8 mouse cellular contexts compared by ENCODE assay signal in genomic region chr10:122987671-122988128, GRCm38 (mm10).
DNase-seq lines count a peak whose midpoint lies in the region; ATAC-seq and TF ChIP-seq lines count a peak whose summit lies in the region.

No protein-coding gene starts in this region.

- WGBS in intestine, embryonic 14.5 days: 19% methylated on average over 9 of the region's 9 CpGs
- 20% methylated on average over 9 of the region's 9 CpGs for WGBS in limb, embryonic 14.5 days
- 30% methylated on average over 9 of the region's 9 CpGs for WGBS in midbrain, embryonic 15.5 days
- 15% methylated on average over 9 of the region's 9 CpGs for WGBS in stomach, embryonic 15.5 days

- ATAC-seq in intestine, embryonic 14.5 days (replicated peaks; ENCODE audit: low FRiP score, low TSS enrichment, low read depth): no peak
- no peak for ATAC-seq in limb, embryonic 14.5 days (ENCODE audit: low FRiP score, low read depth)
- ATAC-seq in midbrain, embryonic 15.5 days (replicated peaks): no peak
- no peak for ATAC-seq in stomach, embryonic 15.5 days (ENCODE audit: insufficient read depth, low FRiP score, low read depth)

- TF ChIP-seq POLR2A in limb, embryonic 14.5 days (IDR thresholded peaks at IDR 0.05; ENCODE audit: borderline replicate concordance, extremely low read depth, insufficient read depth, insufficient read length): no peak

- H3K9me3 ChIP-seq in intestine, embryonic 14.5 days (ENCODE audit: control insufficient read depth, low read length): no peaks in the 10 kb centered on the region
- H3K9me3 ChIP-seq in limb, embryonic 14.5 days (ENCODE audit: control insufficient read depth, low read length): no peaks in the 10 kb centered on the region
- H3K9me3 ChIP-seq in midbrain, embryonic 15.5 days: no peaks in the 10 kb centered on the region
- H3K9me3 ChIP-seq in stomach, embryonic 15.5 days: no peaks in the 10 kb centered on the region

- H3K4me2 ChIP-seq in intestine, embryonic 14.5 days (ENCODE audit: low read length): peak overlapping the region; percentile 11; the same call in 1 of the 2 replicates
- H3K4me2 ChIP-seq in limb, embryonic 14.5 days (replicated peaks; ENCODE audit: low read depth, low read length, severe bottlenecking): peak overlapping the region; percentile 9
- no peak overlapping the region for H3K4me2 ChIP-seq in midbrain, embryonic 15.5 days
- peak overlapping the region; percentile 21; the same call in 1 of the 2 replicates for H3K4me2 ChIP-seq in stomach, embryonic 15.5 days

- peak; percentile 59 for DNase-seq in right cerebral cortex, adult 18-20 months
- DNase-seq in right cerebral cortex, postnatal 14 days: no peak
- peak; percentile 63 to 66 for DNase-seq in cerebellum, postnatal 10 days
- DNase-seq in frontal cortex, postnatal 10 days (ENCODE audit: low spot score in 2 of 2): peak; percentile 40 to 41
- peak; percentile 72 for DNase-seq in intestine, embryonic 14.5 days (ENCODE audit: low spot score)
- DNase-seq in limb, embryonic 14.5 days (ENCODE audit: low spot score): peak; percentile 70

- H3K27me3 ChIP-seq in intestine, embryonic 14.5 days (replicated peaks; ENCODE audit: control insufficient read depth, insufficient read depth, low read length): no peaks in the 10 kb centered on the region
- H3K27me3 ChIP-seq in limb, embryonic 14.5 days (ENCODE audit: control insufficient read depth, insufficient read depth, low read length): no peaks in the 10 kb centered on the region
- H3K27me3 ChIP-seq in midbrain, embryonic 15.5 days (replicated peaks): no peaks in the 10 kb centered on the region
- no peaks in the 10 kb centered on the region for H3K27me3 ChIP-seq in stomach, embryonic 15.5 days (replicated peaks)

- no peak overlapping the region for H3K9ac ChIP-seq in intestine, embryonic 14.5 days (ENCODE audit: low read length)
- peak overlapping the region; percentile 28; the same call in 1 of the 2 replicates for H3K9ac ChIP-seq in limb, embryonic 14.5 days (ENCODE audit: low read depth, low read length, severe bottlenecking)
- H3K9ac ChIP-seq in midbrain, embryonic 15.5 days: no peak overlapping the region
- no peak overlapping the region for H3K9ac ChIP-seq in stomach, embryonic 15.5 days

- H3K36me3 ChIP-seq in intestine, embryonic 14.5 days (ENCODE audit: control insufficient read depth, insufficient read depth, low read length): peaks cover 8% of the 10 kb centered on the region
- H3K36me3 ChIP-seq in limb, embryonic 14.5 days (ENCODE audit: control insufficient read depth, insufficient read depth, low read length): peaks cover 16% of the 10 kb centered on the region
- no peaks in the 10 kb centered on the region; the same call in 1 of the 2 replicates for H3K36me3 ChIP-seq in midbrain, embryonic 15.5 days (replicated peaks)
- H3K36me3 ChIP-seq in stomach, embryonic 15.5 days: no peaks in the 10 kb centered on the region; the same call in 1 of the 2 replicates

- H3K4me3 ChIP-seq in intestine, embryonic 14.5 days (ENCODE audit: low read depth, low read length): no peak overlapping the region
- no peak overlapping the region for H3K4me3 ChIP-seq in limb, embryonic 14.5 days (replicated peaks; ENCODE audit: low read length)
- no peak overlapping the region for H3K4me3 ChIP-seq in midbrain, embryonic 15.5 days
- H3K4me3 ChIP-seq in stomach, embryonic 15.5 days (replicated peaks): no peak overlapping the region

- H3K4me1 ChIP-seq in intestine, embryonic 14.5 days (replicated peaks; ENCODE audit: control insufficient read depth, insufficient read depth, low read length): peaks cover 21% of the 10 kb centered on the region; the same call in 1 of the 2 replicates
- H3K4me1 ChIP-seq in limb, embryonic 14.5 days (ENCODE audit: control insufficient read depth, insufficient read depth, low read length): peaks cover 23% of the 10 kb centered on the region
- peaks cover 28% of the 10 kb centered on the region for H3K4me1 ChIP-seq in midbrain, embryonic 15.5 days
- peaks cover 14% of the 10 kb centered on the region; the same call in 1 of the 2 replicates for H3K4me1 ChIP-seq in stomach, embryonic 15.5 days

- no peak overlapping the region for H3K27ac ChIP-seq in intestine, embryonic 14.5 days (ENCODE audit: low read depth)
- H3K27ac ChIP-seq in limb, embryonic 14.5 days (replicated peaks; ENCODE audit: low read depth, low read length): 0 out of 2 replicates have a peak overlapping the region, but pooled peaks have one; percentile 33
- peak overlapping the region; percentile 39; the same call in 1 of the 2 replicates for H3K27ac ChIP-seq in midbrain, embryonic 15.5 days
- H3K27ac ChIP-seq in stomach, embryonic 15.5 days: no peak overlapping the region

Comparison
In these comparisons a context has a peak if more than half of its experiments do, and no peak if none do; other contexts are left out.
1. H3K27ac ChIP-seq: peak in limb, embryonic 14.5 days (single experiment) and midbrain, embryonic 15.5 days (single experiment); none in intestine, embryonic 14.5 days (single experiment) and stomach, embryonic 15.5 days (single experiment).